Mouse (Mus musculus) T-cell, adult 2 months (primary cell): ENCODE data around the gene Map4k1.
A peak's percentile ranks its signal among the peaks of the same experiment; 100 is the strongest.

Source experiments
- DNase-seq: peaks from one replicate; pipeline ENCODE4 v3.0.0; 2022; ENCODE audit warnings: low spot score

Map4k1 gene

DNA sequence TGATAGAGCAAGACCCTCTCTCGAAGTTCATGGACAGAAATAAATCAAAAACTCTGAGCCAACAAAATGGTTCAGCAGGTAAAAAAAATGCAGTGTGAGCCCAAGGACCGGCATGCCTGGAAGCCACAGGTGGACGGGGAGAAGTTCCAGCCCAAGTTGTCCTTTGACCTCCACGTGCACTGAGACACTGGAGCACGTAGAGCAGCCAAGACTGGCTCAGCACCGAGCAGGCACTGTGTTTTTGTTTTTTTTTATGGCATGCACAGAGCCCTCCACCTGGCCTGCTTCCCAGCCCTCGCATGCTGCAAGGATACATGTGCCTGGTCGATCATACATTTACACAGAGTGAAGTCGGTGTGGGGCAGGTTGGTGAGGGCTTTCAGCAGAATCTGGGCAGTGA, 4.3 kb upstream of the Map4k1 start:
- no peak for DNase-seq

DNA sequence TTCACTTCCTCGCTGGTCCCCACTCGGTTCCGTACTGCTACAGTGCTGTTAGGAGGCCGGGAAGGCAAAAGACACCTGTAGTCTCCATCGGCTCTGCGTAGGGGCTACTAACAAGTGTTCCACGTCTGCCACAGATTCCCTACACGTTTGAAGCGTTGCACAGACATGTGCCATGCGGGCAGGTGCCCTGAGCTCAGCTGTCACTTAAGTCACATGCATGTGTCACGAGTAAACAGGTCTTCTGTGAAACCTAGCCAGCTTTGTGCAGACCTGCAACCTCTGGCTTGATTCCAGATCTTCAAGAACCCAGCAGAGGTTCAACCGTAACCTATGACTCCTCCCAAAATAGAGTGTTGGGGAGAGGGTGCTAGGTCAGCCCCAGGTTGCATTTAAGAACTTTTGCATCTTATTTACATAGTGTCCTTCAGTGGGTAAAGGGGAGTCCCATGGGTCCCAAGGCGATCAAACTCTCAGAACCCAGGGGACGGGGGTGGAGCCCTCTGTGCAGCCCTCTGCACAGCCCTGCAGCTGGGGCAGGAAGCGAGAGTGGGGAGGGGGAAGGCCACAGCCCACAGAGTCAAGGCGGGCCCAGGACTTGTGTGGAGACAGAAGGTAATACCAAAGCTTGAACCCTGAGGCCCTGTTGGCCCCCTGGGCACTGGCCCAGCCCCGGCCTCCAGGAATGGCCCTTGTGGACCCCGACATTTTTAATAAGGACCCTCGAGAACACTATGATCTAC, 594 bp downstream of the Map4k1 start:
- peak; percentile 81 for DNase-seq

DNA sequence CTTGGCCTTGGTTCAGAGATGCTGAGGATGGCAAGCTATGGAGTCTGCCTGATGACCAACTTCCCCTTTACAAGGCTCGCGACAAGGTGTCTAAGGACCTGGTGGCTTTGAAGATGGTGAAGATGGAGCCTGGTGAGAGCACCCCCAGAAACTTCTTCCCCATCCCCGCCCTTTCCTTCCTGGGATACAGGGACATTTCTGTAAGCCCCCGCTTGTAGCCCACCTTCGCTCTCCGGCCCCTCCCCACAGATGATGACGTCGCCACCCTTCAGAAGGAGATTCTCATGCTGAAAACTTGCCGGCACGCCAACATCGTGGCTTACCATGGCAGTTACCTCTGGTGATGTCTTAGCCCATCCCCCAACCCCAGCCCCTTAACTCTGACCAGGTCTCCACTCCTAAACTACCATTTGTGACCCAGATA, 1.3 kb downstream of the Map4k1 start:
- DNase-seq, result peak; percentile 25

DNA sequence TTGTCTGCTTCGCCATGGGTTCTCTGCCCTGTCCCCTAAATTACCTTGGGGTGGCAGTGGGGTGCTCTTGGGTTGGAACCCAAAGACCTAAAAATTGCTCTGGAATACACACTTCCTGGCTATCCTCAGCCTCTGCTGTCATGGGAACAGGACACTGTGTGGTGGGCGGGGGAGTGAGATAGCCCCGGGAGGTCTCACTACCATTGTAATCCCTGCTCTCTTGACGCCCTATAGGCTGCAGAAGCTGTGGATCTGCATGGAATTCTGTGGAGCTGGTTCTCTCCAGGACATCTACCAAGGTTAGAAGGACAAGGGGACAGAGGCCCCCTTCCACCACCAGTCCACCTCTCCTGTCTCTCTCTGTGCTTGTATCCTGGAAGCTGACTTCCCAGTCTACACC, 2.0 kb downstream of the Map4k1 start:
- DNase-seq, result no peak

DNA sequence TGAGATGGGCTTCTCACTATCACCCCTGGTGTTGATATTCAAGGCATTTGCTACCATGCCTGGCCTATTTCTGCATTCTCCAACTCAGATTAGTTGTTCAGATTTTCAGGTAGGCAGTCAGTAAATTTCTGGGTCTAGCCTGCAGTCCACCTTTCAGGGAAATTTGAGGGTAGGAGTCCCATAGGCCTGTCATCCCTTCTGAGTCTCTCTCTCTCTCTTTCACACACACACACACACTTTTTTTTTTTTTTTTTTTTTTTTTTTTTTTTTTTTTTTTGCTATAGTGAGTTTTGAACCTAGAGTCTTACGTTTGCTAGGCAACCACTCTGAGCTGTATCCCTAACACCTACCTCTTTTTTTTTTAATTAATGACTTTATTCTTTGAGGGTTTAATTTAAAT, 2.6 kb downstream of the Map4k1 start:
- no peak for DNase-seq

DNA sequence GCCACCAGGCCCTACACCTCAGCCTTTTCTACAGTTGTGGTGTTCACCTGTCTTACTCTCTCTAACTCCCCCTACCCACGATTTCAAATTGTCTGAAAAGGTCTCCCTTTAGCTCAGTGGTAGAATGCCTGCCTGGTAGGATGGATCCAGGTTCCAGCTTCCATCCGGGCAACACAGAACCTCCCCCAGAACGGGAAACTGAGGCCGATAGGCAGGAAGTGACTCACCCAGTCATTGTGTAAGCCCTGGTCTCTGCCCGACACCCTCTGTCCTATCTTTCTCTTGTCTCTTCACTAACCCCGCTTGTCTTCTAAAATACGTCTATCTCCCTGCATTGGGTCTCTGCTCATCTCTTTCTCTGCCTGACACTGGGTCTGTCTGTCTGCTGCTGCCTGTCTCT, 3.4 kb downstream of the Map4k1 start:
- no peak for DNase-seq

DNA sequence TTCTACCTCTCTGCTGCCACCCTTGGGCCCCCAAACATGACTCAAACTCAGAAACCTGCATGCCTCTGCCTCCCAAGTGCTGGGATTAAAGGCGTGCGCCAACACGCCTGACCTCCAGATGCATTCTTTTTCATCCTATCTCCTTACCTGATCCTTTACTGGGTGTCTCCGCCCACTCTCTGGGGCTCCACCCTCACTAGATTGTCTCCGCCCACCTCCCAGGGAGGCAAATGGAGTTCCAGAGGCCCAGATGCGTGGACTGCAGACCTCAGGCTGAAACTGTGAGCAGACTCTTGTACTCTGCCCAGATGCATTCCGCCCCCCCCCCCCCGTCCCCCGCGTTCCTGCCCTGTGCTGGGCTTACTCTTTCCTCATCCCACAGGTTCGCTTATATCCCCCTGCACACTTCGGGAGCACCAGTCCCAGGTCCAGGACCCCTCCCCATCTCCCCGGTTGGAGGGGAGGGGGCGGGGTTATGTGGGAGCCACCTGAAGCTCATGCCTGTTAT, 9.0 kb downstream of the Map4k1 start:
- DNase-seq, result no peak

DNA sequence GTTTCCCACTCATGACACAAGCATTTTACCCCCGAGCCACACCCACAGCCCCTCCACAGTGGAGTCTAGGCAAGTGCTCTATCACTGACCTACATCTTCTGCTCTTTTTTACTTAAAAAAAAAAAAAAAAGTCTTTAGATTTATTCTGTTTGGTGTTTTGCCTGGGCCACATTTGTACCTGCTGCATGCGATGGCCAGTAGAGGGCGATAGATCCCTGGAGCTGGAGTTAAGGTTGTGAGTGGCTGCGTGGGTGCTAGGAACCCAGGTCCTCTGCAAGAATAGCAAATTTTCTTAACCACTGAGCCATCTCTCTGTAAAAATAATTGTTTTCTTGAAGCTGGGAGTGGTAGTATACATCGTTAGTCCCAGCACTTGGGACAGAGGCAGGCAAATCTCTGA, 9.8 kb downstream of the Map4k1 start:
- peak; percentile 16 for DNase-seq

DNA sequence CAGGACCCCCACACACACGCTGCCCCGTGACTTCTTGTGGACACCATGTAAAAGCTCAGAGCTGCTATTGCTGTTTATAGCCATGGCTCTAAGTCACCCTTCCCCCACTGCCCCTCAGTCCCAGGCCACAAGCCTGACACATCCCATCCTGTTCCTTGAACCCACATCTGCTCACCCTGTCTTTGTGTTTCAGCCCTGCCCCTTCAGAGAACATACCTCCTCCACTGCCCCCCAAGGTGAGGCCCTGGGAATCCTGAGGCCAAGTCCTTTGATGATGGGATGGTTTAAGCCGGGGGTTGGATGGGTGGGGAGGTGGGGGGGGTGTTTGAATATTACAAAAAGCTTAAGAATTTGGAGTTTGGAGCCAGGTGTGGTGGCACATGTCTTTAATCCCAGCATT, 11.1 kb downstream of the Map4k1 start:
- no peak for DNase-seq

DNA sequence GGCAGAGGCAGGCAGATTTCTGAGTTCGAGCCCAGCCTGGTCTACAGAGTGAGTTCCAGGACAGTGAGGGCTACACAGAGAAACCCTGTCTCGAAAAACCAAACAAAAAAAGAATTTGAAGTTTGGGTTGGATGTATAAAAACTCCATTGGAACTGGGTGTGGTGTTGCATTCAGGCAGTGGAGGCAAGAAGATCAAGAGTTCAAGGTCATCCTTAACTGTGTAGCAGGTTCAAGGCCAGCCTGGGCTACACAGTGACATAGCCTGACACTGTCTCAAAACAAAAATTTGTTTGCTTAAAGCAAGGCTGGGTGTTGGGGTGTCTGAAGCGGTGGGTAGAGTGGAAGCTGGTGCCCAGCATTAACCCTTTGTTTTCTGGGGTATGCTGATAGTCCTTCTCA, 11.6 kb downstream of the Map4k1 start:
- DNase-seq, result no peak

DNA sequence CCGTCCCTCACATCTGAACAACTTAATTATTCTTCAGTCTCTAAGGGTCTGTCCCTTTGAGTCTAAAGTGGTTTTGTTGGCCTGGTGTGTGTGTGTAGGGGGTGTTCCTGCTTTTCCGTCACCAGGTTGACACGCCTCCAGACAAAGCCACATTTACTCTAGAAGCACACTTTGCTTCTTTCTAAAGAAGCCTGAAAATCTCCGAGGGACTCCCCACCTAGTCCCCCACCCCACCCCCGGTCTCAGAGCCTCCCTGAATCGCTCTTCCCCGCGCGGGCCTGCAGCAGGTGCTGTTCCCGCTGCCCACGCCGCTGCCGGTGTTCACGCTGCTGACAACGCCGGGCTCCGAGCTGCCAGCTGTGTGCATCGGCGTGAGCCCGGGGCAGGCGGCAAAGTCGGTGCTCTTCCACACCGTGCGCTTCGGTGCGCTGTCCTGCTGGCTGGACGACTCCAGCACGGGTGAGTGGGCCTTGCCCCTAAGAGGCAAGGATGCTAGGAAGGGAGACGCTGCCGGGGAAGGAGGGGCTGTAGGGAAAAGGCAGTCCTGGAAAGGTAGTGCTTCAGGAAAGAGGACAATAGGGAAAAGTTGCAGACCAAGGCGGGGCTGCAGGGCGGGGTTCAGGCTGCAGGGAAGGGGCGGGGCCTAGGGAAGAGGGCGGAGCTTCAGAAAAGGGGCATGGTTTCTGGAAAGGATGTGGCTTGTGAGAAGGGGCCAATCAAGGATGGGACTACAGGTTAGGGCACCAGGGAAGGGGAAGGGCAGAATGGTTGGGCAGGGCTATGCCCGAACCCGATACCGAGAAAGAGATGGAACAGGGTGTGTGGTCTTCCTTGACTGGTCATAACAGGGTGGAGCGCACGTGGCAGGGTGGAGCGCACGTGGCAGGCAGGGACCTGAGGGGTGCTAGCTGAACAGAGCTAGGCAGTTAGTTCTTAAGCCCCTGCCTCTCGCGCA, 19.1 kb downstream of the Map4k1 start:
- DNase-seq, result peak; percentile 68

DNA sequence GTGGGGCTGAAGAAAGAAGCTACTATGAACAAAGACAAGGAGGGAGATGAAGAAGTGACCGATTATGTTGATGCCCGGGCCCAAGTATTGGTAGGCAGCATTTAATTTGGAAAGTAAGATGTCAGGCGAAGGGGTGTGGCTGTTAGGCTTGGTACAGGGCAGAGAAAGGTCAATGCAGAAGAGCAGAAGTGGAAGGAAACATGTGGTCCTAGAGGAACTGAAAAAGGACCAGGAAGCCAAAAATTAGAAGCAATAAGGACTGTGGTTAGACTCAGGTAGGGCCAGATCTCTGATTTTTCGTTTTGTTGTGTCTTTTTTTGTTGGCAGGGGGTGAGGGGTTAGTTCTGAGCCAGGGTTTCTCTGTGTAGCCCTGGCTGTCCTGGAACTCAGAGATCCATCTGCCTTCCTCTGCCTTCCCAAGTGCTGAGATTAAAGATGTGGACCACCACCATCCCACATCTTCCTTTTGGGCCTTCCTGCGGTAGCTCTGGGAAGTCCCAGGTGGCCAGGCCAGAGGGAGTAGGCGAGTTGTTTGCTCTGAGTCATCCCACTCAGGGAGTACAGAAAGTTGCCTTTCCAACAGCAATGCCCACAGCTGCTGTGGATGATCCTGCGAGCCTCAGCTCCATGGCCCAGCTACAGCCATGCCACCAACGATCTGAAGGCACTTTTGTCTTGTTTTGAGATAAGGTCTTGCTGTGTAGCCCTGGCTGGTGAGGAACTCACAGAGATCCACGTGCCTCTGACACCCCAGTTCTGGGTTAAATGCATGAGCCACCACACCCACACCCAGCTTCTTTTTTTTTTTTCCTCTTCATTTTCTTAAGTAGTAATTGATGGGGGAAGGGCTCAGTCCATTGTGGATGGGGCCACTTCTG, 25.6 kb downstream of the Map4k1 start:
- no peak for DNase-seq

DNA sequence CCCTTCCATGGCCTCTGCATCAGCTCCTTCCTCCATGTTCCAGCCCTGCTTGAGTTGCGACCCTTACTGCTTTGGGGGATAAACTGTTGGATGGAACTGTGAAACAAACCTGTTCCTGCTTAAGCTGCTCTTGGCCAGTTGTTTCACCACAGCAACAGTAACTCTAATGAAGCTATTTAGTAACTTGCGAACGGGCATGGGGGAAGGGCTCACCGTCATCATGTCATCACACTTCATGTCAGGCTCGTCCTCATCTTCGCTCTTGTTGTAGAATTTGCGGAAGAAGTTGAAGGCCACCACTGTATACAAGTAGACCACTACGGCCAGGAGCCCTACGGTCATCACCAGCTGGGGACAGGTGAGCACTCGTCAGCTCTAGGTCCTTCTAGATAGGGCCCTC, 26.3 kb downstream of the Map4k1 start:
- DNase-seq, result no peak

DNA sequence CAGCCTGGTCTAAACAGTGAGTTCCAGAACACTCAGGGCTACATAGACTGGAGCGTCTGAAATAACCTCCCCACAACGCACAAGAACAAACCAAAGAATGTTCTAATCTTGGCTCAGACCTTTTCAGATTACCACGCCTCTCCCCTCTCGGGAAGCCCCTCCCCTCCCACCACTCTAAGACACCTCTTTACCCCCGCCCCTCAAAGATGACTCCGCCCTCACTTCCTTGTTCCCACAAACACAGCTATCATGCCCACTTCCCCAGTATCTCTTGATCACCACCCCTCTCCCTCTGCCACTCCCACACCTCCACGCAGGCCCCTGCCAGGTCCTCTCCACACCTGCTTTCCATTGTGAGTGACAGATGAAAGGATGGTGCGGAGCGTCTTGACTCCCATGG, 26.9 kb downstream of the Map4k1 start:
- no peak for DNase-seq

DNA sequence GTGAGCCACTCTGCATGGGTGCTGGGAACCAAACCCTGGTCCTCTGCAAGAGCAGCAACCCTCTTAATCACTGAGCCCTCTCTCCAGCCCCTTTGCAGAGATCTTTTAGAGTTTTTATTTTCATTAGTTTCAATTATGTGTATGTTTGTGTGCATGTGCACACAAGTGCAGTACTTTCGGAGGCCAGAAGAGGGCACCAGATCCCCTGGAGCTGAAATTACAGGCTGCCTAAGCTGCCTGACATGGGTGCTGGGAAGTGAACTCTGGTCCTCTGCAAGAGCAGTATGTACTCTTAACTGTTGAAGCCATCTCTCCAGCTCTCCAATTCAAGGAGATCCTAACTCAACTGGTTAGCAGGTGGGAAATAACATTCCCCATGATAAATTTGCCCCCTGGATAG, 33.1 kb downstream of the Map4k1 start:
- DNase-seq, result no peak

DNA sequence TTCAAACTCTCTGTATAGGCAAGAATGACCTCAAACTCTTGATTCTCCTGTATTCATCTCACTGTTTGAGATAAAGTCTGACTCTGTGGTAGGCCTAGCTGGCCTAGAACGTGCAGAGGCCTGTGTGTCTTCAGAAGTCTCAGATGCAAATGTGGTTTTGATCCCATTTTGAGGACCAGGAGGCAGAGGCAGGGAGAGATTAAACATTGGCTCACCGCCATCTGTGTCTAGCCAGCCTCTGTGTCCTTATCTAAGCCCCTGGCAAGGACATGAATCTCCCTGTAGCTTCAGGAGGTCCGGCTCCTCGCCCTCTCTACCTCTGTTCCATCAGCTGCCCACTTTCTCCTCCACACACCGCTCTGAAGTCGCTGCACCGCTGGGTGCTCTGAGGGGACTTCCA, 34.6 kb downstream of the Map4k1 start:
- DNase-seq, result no peak

DNA sequence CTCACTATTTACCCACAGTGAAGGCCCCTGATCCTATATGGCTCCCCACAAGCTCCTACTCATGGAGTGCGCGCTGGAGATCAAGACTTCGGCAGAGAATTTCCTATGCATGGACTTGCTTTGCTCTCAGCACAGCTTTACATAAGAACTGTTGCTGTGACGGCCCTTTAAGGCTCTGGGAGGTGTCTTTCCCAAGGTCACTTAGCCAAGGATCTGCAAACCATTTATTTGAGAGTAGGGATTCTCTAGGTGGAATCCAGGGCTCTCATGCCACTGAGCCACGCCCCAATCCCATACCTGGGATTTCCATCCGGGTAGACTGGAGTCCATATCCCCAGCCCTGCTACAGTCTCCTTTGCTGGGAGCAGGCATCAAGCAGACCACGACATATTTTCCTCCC, 35.4 kb downstream of the Map4k1 start:
- no peak for DNase-seq

DNA sequence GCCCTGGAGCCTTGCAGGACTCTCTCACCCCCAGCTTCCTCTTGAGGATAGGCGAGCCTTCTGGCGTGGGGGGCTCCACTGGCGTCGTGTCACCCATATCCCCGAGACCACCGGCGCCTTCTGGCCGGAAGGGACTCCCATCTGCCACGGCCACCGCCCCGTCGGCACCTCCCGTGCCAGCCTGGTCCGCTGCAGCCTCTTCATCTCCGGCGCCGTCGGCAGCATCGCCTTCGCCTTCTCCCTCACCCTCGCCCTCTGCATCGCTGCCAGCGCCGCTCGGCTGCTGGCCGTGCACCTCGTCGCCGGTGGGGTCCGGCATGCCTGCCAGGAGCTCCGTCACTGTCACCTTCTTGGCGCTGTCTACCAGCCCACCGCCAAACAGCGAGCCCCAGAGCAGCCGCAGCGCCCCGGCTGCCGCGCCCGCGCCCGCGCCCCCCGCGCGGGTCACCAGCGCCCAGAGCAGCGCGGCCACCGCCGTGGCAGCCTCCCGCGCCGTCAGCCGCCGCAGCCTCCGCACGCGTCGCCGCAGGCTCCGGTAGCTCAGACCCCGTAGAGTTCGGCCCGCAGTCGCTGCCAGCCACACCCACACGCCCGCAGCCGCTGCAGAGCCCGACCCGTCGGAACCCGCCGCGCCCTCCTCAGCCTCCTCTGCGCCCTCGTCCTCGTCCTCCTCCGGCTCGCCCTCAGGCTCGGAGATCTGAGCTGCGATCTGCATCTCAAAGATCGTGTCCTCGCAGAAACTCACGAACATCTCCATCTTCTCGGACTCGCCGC, 37.8 kb downstream of the Map4k1 start:
- no peak for DNase-seq

DNA sequence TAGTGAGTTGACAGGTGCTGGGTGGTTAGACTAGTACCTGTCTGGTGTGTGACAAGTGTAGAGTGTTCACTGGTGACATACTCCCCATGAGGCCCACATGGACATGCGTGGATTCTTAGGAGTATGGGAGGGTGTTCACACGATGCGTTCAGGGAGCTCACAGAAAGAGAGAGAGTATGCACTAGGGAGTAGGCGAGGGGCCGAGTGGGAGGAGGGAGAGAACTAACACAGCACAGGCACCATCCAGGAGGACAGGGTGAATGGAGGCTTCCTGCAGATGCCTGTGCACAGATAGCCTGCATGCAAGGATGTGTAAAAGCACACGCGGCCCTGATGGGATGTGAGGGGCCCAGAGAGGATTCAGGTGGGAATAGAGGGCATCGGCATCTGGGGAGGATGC, 40.6 kb downstream of the Map4k1 start:
- DNase-seq, result no peak

DNA sequence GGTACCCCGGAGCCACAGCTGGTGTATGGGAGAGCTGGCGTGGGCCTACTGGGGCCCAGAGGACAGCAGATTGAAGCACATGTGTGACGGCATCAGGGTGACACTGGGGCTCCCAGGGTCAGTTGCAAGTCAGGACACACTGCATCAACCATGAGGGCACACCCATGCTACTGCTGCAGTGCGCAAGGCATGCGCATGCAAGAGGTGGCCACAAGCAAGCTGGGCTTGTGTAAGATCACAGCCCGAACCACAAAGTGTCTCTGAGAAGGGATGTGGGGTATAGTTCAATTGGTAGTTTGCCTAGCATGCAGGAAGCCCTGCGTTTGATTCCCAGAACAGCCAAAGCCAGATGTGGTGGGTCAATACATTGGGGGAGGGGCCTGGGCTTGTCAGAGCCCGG, 41.7 kb downstream of the Map4k1 start:
- peak; percentile 20 for DNase-seq

DNA sequence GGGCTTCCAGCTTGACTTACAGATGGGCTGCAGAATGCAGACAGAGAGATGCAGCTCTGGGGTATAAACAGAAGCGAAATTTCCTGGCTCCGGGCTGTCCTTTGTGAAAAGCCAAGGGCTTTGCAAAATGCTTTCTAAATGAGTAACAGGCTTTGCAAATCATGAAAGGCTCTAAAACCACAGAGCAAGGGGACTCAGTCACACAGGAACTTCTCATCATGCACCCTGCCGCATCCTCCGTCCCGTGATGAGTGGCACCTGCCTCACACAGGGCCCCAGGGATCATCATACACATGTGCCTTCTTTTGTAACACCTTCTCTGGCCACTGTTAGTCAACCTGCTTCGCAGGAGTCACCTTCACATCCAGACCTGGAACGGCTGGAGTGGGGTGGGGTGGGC, 43.7 kb downstream of the Map4k1 start:
- peak; percentile 68 for DNase-seq
